Mouse (Mus musculus) liver, postnatal 0 days (tissue): Measurements from ENCODE around the gene Cog6.

Experiments used
- CTCF ChIP-seq: sonication (generic); IDR thresholded peaks from 2 replicates; pipeline ENCODE4 v1.5.1; 2016; ENCODE audit warnings: antibody characterized with exemption, low read depth
- EP300 ChIP-seq: IDR thresholded peaks from 2 replicates; pipeline ENCODE4 v1.6.1; 2016; ENCODE audit warnings: antibody characterized with exemption, low read depth, mild to moderate bottlenecking

GRCm38 (mm10) chr3:53043206-53043780 lies 26.3 kb upstream of the Cog6 start:
- no peak for TF ChIP-seq EP300
- no peak for TF ChIP-seq CTCF
